Mouse (Mus musculus): ENCODE results near the gene Sat2. TPM values are rescaled to one million over a fixed set of nuclear protein-coding genes. Genes with fewer than 3 reads are reported as not detected.

Sat2 gene
- polyA plus RNA-seq, 1 experiment from 2014 or later = 24.5 TPM

DNA sequence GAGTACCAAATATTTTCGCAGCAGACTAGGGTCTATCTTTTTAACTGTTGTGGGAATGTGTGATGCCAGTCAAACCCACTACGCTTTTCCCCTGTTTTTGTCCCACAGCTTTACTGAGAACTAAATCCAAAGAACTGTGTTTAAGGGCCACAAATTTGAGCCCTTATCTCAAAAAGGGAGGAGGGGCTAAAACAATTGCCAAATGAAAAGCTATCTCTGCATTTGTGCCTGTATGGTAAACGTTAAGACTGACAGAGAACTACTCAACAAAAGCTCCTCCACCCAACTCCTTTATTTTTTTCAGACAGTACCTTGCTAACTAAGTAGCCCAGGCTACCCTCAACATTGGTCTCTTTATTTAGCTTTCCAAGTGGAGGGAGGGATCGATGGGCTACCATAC lies 29.0 kb upstream of the Sat2 start:
- no peaks in the 10 kb centered on the region for H3K9me3 ChIP-seq (ENCODE audit: control insufficient read depth, low read length)
- no peak overlapping the region for H3K27ac ChIP-seq
- H3K4me2 ChIP-seq (replicated peaks) = no peak overlapping the region
- no peaks in the 10 kb centered on the region for H3K27me3 ChIP-seq (ENCODE audit: control insufficient read depth, insufficient read depth, low read length)
- no peak for DNase-seq (ENCODE audit: low spot score)
- peaks cover 54% of the 10 kb centered on the region for H3K36me3 ChIP-seq (replicated peaks; ENCODE audit: control insufficient read depth, insufficient read depth)
- H3K9ac ChIP-seq = no peak overlapping the region
- H3K4me1 ChIP-seq (replicated peaks; ENCODE audit: control insufficient read depth, insufficient read depth, low read length) = no peaks in the 10 kb centered on the region
- no peak for ATAC-seq (ENCODE audit: low FRiP score)
- no peak overlapping the region for H3K4me3 ChIP-seq (replicated peaks; ENCODE audit: low read length)
- WGBS = 90% methylated on average over 4 of the region's 4 CpGs

DNA sequence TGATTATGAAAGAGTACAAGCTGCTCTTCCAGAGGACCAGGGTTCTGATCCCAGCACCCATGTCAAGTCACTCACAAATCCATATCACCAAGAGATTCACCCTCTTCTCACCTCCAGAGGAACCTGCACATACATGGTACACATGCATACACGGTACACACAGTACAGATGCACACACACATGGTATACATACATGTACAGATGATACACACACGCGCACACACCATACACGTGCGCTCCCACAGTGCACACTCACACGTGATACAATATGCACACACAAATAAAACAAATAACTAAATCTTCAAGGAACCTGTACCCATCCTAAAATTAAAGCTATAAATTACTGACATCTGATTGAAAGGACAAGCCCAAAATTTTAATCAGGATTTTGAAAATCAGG lies 27.0 kb upstream of the Sat2 start:
- ATAC-seq (ENCODE audit: low FRiP score) (no peak), DNase-seq (ENCODE audit: low spot score) (no peak)
- peaks cover 33% of the 10 kb centered on the region for H3K36me3 ChIP-seq (replicated peaks; ENCODE audit: control insufficient read depth, insufficient read depth)
- H3K9me3 ChIP-seq (ENCODE audit: control insufficient read depth, low read length) = no peaks in the 10 kb centered on the region
- H3K4me2 ChIP-seq (replicated peaks) = no peak overlapping the region
- 98% methylated on average over 6 of the region's 6 CpGs for WGBS
- no peaks in the 10 kb centered on the region for H3K4me1 ChIP-seq (replicated peaks; ENCODE audit: control insufficient read depth, insufficient read depth, low read length)
- no peak overlapping the region for H3K4me3 ChIP-seq (replicated peaks; ENCODE audit: low read length)
- no peaks in the 10 kb centered on the region for H3K27me3 ChIP-seq (ENCODE audit: control insufficient read depth, insufficient read depth, low read length)
- no peak overlapping the region for H3K27ac ChIP-seq
- no peak overlapping the region for H3K9ac ChIP-seq

DNA sequence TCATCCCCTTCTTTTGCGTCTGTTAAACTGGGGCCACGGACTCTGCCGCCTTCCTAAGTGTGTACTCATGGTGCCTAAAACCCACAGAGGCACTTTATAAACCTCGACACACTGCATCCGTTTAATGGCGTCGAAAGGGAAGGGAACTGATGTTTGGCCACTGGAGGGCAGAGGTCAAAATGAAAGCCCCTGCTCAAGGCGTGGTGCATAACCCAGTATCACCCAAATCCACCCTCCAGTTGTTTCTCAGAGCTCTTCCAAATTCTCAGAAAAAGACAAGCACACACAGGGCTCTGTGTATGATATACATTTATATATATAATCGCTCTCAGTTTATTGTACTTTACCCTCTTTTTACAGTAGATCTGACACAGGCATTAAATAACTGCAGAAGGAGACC lies 22.4 kb upstream of the Sat2 start:
- Histone ChIP-seq H3K4me2 (replicated peaks) (no peak overlapping the region), H3K27me3 (ENCODE audit: control insufficient read depth, insufficient read depth, low read length) (no peaks in the 10 kb centered on the region), H3K9ac (peak overlapping the region; percentile 1; the same call in 1 of the 2 replicates), H3K36me3 (replicated peaks; ENCODE audit: control insufficient read depth, insufficient read depth) (peaks cover 25% of the 10 kb centered on the region; the same call in 1 of the 2 replicates), H3K4me1 (replicated peaks; ENCODE audit: control insufficient read depth, insufficient read depth, low read length) (peaks cover 12% of the 10 kb centered on the region), H3K4me3 (replicated peaks; ENCODE audit: low read length) (no peak overlapping the region), H3K27ac (0 out of 2 replicates have a peak overlapping the region, but pooled peaks have one; percentile 26), H3K9me3 (ENCODE audit: control insufficient read depth, low read length) (no peaks in the 10 kb centered on the region)
- DNase-seq (ENCODE audit: low spot score) = no peak
- ATAC-seq (ENCODE audit: low FRiP score) = no peak
- 7% methylated on average over 9 of the region's 9 CpGs for WGBS

DNA sequence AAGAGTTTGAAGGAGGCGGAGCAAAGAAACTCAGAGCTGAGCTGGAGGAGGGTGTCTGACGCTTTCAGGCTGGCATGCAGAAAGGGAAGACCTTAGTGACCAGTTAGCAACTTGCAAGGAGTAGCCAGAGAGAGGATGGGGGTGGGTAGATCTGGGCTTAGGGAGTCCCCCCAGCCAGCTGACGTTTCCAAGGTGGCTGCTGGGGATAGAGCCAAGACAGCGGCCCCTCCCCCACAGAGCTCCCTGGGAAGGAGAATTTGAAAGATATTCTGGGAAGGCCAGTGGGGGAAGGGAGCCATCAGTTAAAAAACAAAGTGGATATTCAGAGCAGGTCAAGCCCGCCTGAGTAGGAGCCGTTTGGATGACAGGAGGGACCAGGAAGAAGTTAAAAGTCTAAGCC lies 21.7 kb upstream of the Sat2 start:
- peak; percentile 65 for DNase-seq (ENCODE audit: low spot score)
- no peaks in the 10 kb centered on the region for H3K27me3 ChIP-seq (ENCODE audit: control insufficient read depth, insufficient read depth, low read length)
- no peak overlapping the region for H3K4me3 ChIP-seq (replicated peaks; ENCODE audit: low read length)
- H3K4me1 ChIP-seq (replicated peaks; ENCODE audit: control insufficient read depth, insufficient read depth, low read length) = peaks cover 15% of the 10 kb centered on the region
- H3K9me3 ChIP-seq (ENCODE audit: control insufficient read depth, low read length) = no peaks in the 10 kb centered on the region
- WGBS = 9% methylated on average over 6 of the region's 6 CpGs
- peak overlapping the region; percentile 54 for H3K27ac ChIP-seq
- no peak overlapping the region for H3K4me2 ChIP-seq (replicated peaks)
- H3K9ac ChIP-seq = no peak overlapping the region
- peaks cover 25% of the 10 kb centered on the region; the same call in 1 of the 2 replicates for H3K36me3 ChIP-seq (replicated peaks; ENCODE audit: control insufficient read depth, insufficient read depth)
- ATAC-seq (ENCODE audit: low FRiP score) = peak; percentile 60; the same call in 1 of the 2 replicates

DNA sequence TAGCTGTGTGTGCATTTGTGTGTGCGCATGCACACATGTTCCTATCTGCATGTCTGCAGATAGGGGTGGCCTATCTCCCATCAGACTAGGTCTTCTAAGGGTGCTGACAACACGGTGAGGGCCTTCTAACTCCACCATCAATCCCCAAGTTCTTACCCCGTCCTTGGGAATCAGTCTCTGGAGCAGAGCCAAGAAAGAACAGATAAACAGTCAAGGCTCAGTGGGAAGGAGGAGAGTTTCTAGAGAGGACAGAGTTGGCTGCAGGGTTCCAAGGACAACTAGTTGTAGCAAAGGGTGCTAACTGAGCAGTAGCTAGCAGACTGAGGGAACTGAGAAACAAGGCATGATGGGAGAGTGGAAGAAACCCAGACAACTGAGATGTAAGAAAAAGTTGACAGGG lies 20.1 kb upstream of the Sat2 start:
- ATAC-seq (ENCODE audit: low FRiP score) = no peak
- WGBS = 81% methylated on average over 3 of the region's 3 CpGs
- no peak for DNase-seq (ENCODE audit: low spot score)

DNA sequence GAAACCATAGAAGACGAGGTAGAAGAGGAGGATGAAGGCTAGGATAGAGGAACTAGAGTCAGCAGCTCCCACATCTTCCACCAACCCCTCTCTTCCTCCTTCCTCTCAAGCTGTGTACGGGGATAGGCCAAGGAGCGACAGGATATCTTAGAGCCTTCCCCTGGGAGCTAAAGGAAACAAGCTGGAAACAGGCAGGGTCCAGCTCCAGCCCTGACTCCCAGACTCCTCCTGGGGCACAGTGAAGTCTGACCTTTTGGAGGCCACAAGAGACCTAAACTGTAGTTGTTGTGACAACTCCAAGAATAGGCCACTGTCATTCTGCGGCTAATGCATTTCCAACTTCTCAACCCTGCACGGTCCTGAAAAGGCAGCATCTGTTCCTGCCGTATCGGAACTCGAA lies 18.3 kb upstream of the Sat2 start:
- DNase-seq (ENCODE audit: low spot score) = no peak
- no peak overlapping the region for H3K27ac ChIP-seq
- H3K9ac ChIP-seq = no peak overlapping the region
- ATAC-seq (ENCODE audit: low FRiP score) = no peak
- peak overlapping the region; percentile 99 for H3K4me2 ChIP-seq (replicated peaks)
- no peaks in the 10 kb centered on the region for H3K27me3 ChIP-seq (ENCODE audit: control insufficient read depth, insufficient read depth, low read length)
- peak overlapping the region; percentile 75; the same call in 1 of the 2 replicates for H3K4me3 ChIP-seq (replicated peaks; ENCODE audit: low read length)
- H3K4me1 ChIP-seq (replicated peaks; ENCODE audit: control insufficient read depth, insufficient read depth, low read length) = peaks cover 15% of the 10 kb centered on the region
- 88% methylated on average over 8 of the region's 8 CpGs for WGBS
- peaks cover 18% of the 10 kb centered on the region; the same call in 1 of the 2 replicates for H3K36me3 ChIP-seq (replicated peaks; ENCODE audit: control insufficient read depth, insufficient read depth)
- no peaks in the 10 kb centered on the region for H3K9me3 ChIP-seq (ENCODE audit: control insufficient read depth, low read length)

More for the DNA sequence above, 20.1 kb upstream of the Sat2 start:
- H3K27me3 ChIP-seq (ENCODE audit: control insufficient read depth, insufficient read depth, low read length) = no peaks in the 10 kb centered on the region
- H3K9ac ChIP-seq = no peak overlapping the region
- no peak overlapping the region for H3K4me3 ChIP-seq (replicated peaks; ENCODE audit: low read length)
- H3K4me1 ChIP-seq (replicated peaks; ENCODE audit: control insufficient read depth, insufficient read depth, low read length) = peaks cover 15% of the 10 kb centered on the region
- no peaks in the 10 kb centered on the region for H3K9me3 ChIP-seq (ENCODE audit: control insufficient read depth, low read length)
- H3K36me3 ChIP-seq (replicated peaks; ENCODE audit: control insufficient read depth, insufficient read depth) = peaks cover 18% of the 10 kb centered on the region; the same call in 1 of the 2 replicates
- no peak overlapping the region for H3K4me2 ChIP-seq (replicated peaks)
- no peak overlapping the region for H3K27ac ChIP-seq

DNA sequence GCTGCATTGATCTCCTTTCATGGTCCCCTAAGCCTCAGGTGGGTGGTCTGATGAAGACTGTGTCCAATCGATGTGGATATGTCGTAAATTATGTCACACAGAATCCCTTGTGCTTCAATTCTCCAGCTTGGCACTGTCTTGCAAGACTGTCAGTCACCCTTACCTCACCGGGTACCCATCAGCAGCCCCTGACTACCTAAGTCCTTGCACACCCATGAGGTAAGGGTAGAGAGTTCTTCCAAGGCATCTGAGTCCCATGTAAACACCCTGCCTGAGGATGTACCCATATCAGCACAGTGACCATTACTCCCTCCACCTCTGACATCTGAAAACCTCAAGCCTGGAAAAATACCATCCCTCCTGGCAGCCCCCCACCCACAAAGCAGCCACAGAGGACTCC lies 17.5 kb upstream of the Sat2 start:
- no peaks in the 10 kb centered on the region for H3K9me3 ChIP-seq (ENCODE audit: control insufficient read depth, low read length)
- H3K4me3 ChIP-seq (replicated peaks; ENCODE audit: low read length) = peak overlapping the region; percentile 75
- H3K27ac ChIP-seq = peak overlapping the region; percentile 83; the same call in 1 of the 2 replicates
- peak overlapping the region; percentile 99 for H3K4me2 ChIP-seq (replicated peaks)
- H3K9ac ChIP-seq = peak overlapping the region; percentile 90
- 53% methylated on average over 3 of the region's 3 CpGs for WGBS
- H3K27me3 ChIP-seq (ENCODE audit: control insufficient read depth, insufficient read depth, low read length) = no peaks in the 10 kb centered on the region
- peaks cover 15% of the 10 kb centered on the region for H3K4me1 ChIP-seq (replicated peaks; ENCODE audit: control insufficient read depth, insufficient read depth, low read length)
- DNase-seq (ENCODE audit: low spot score) = no peak
- H3K36me3 ChIP-seq (replicated peaks; ENCODE audit: control insufficient read depth, insufficient read depth) = peaks cover 18% of the 10 kb centered on the region; the same call in 1 of the 2 replicates
- no peak for ATAC-seq (ENCODE audit: low FRiP score)

DNA sequence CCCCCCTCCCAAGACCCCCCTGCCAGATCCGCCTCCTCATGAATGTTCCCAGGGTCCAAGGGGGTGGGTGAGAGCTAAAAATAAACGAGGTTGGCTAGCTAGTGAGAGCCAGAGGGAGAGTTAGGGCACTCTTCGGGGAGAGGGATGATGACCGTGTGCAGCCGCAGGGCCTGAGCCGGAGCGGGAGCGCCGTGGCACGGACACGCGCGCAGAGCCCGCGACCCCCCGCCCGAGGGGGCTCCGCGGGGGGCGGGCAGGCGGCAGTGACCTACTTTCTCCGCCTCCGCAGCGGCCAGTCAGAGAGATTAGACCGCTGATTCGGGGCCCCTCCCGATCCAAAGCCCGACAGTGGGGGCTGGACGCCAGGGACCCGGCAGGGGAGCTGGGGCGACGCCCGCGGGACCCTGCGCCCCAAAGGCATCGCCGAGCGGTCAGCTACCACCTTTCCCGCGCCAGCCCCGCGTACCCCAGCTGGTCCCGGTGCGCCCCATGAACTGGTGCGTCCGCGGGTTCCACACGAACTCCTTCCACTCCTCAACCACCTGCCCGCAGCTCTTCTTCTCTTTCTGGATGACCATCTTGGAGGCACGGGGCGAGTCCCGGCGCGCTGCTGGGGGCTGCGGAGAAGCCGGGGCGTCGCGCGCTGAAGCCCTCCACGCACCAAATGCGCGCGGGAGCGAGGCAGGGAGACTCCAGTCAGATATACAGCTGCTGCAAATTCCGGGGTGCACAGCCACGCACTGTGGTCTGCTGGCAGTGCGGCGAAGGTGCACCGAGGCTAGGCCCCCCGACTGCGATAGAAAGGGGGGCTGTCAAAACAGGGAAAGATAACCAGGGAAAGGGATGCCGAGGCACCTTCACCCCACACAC lies 16.8 kb upstream of the Sat2 start:
- Histone ChIP-seq H3K27ac (peak overlapping the region; percentile 83), H3K4me1 (replicated peaks; ENCODE audit: control insufficient read depth, insufficient read depth, low read length) (peaks cover 15% of the 10 kb centered on the region), H3K4me2 (replicated peaks) (peak overlapping the region; percentile 99), H3K9ac (peak overlapping the region; percentile 90), H3K36me3 (replicated peaks; ENCODE audit: control insufficient read depth, insufficient read depth) (peaks cover 18% of the 10 kb centered on the region; the same call in 1 of the 2 replicates), H3K9me3 (ENCODE audit: control insufficient read depth, low read length) (no peaks in the 10 kb centered on the region), H3K4me3 (replicated peaks; ENCODE audit: low read length) (peak overlapping the region; percentile 75), H3K27me3 (ENCODE audit: control insufficient read depth, insufficient read depth, low read length) (no peaks in the 10 kb centered on the region)
- under 1% methylated on average over 60 of the region's 73 CpGs for WGBS
- peak; percentile 58 for ATAC-seq (ENCODE audit: low FRiP score)
- peak; percentile 56 for DNase-seq (ENCODE audit: low spot score)

DNA sequence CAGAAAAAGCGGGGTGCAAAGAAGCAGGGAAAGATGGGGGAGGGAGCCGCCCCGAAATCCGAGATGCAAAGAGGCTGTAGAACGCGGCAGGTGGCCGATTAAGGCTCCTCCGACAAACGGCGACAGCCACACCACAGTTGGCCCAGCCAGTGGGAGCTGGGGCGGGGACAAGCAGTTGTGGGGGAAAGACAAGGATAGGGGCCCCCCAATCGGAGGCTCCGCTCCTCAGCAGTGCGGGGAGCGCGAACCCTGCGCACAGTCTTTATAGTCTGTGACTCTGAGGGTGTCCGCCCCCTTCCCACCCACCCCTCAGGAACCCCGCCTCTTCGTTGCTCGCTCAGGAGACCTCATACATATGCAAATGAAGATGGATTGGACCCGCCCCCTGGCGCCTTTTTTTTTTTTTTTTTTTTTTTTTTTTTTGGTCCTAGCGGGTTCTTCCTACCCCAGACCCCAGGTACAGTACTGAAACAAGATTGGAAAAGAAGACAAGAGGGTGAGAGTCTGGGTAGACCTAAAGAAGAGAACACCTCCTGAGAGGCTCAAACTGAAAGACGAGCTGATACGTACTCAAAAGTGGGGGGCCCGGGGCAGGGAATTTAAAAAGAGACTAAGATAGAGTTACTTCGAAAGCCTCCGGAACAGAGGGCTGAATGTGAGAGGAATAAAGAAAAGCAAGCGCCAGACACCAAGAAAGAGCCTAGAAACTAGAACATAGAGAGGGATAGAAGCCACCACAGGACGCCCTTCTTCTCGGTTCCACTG lies 15.9 kb upstream of the Sat2 start, which contains the start of gene Atp1b2:
Gene Atp1b2, minus strand, starts transcription at position 217 of the 765 bp plus-strand sequence.
- Histone ChIP-seq H3K9me3 (ENCODE audit: control insufficient read depth, low read length) (no peaks in the 10 kb centered on the region), H3K4me2 (replicated peaks) (peak within 1 kb of the TSS; percentile 99), H3K9ac (peak within 1 kb of the TSS; percentile 90), H3K4me1 (replicated peaks; ENCODE audit: control insufficient read depth, insufficient read depth, low read length) (peaks cover 10% of the 10 kb centered on the region), H3K4me3 (replicated peaks; ENCODE audit: low read length) (peak within 1 kb of the TSS; percentile 75), H3K27me3 (ENCODE audit: control insufficient read depth, insufficient read depth, low read length) (no peaks in the 10 kb centered on the region), H3K27ac (peak within 1 kb of the TSS; percentile 83), H3K36me3 (replicated peaks; ENCODE audit: control insufficient read depth, insufficient read depth) (peaks cover 18% of the 10 kb centered on the region; the same call in 1 of the 2 replicates)
- DNase-seq (ENCODE audit: low spot score) = peak; percentile 83
- peak; percentile 87 for ATAC-seq (ENCODE audit: low FRiP score)
- WGBS = 4% methylated on average over 32 of the region's 32 CpGs
